Mouse (Mus musculus) C2C12 (cell line): ENCODE data around the gene Sgcg. TPM values are rescaled to one million over a fixed set of nuclear protein-coding genes. Genes with fewer than 3 reads are reported as not detected.
A peak's percentile ranks its signal among the peaks of the same experiment; 100 is the strongest.

Experiments used
- H3K27me3 ChIP-seq: one replicate; pipeline ENCODE4 v1.6.1; 2011; ENCODE audit not compliant: control insufficient read depth, insufficient read depth, insufficient read length
- H3K36me3 ChIP-seq: one replicate; pipeline ENCODE4 v1.6.1; 2011; ENCODE audit not compliant: control insufficient read depth, insufficient read depth
- H3K4me3 ChIP-seq: one replicate; pipeline ENCODE4 v1.5.1; 2011; ENCODE audit warnings: mild to moderate bottlenecking, control low read depth; ENCODE audit not compliant: poor library complexity, insufficient read depth, severe bottlenecking
- H3K79me2 ChIP-seq: one replicate; pipeline ENCODE4 v1.6.1; 2011; ENCODE audit not compliant: control insufficient read depth, insufficient read depth
- H3K79me3 ChIP-seq: one replicate; pipeline ENCODE4 v1.6.1; 2011; ENCODE audit warnings: low read depth, control low read depth
- H3ac ChIP-seq: one replicate; pipeline ENCODE3; 2011; ENCODE audit warnings: low read depth; ENCODE audit not compliant: control insufficient read depth, insufficient read length
- CEBPB ChIP-seq: IDR thresholded peaks from one replicate; pipeline ENCODE4 v1.6.1; 2011; ENCODE audit warnings: low read depth, mild to moderate bottlenecking, control low read depth, moderate library complexity
- CTCF ChIP-seq: IDR thresholded peaks from one replicate; pipeline ENCODE4 v1.5.1; 2011; ENCODE audit not compliant: control insufficient read depth, insufficient read depth, insufficient read length
- FOSL1 ChIP-seq: IDR thresholded peaks from one replicate; pipeline ENCODE4 v1.8.0; 2011; ENCODE audit warnings: mild to moderate bottlenecking, low read length; ENCODE audit not compliant: poor library complexity, insufficient read depth, severe bottlenecking
- MAX ChIP-seq: IDR thresholded peaks from one replicate; pipeline ENCODE4 v1.6.1; 2011; ENCODE audit warnings: mild to moderate bottlenecking, control low read depth
- MYOD1 ChIP-seq: IDR thresholded peaks from one replicate; pipeline ENCODE4 v1.6.1; 2011; ENCODE audit warnings: low read depth; ENCODE audit not compliant: control insufficient read depth, insufficient read length
- MYOG ChIP-seq: IDR thresholded peaks from one replicate; pipeline ENCODE4 v1.6.1; 2011; ENCODE audit not compliant: control insufficient read depth, insufficient read length; ENCODE audit errors: extremely low read depth
- USF1 ChIP-seq: IDR thresholded peaks from one replicate; pipeline ENCODE4 v1.6.1; 2011; ENCODE audit warnings: low read depth, mild to moderate bottlenecking, control low read depth, moderate library complexity
- polyA plus RNA-seq: library from polyadenylated mRNA; unstranded; fragments of >200 nt; fragmentation: generic; extraction: Trizol; gene quantifications from one replicate; pipeline ENCODE4 v1.2.1, GENCODE M21; 2012; ENCODE audit warnings: missing spikeins

The Sgcg gene
- polyA plus RNA-seq, 1 experiment: 2.0 TPM

DNA sequence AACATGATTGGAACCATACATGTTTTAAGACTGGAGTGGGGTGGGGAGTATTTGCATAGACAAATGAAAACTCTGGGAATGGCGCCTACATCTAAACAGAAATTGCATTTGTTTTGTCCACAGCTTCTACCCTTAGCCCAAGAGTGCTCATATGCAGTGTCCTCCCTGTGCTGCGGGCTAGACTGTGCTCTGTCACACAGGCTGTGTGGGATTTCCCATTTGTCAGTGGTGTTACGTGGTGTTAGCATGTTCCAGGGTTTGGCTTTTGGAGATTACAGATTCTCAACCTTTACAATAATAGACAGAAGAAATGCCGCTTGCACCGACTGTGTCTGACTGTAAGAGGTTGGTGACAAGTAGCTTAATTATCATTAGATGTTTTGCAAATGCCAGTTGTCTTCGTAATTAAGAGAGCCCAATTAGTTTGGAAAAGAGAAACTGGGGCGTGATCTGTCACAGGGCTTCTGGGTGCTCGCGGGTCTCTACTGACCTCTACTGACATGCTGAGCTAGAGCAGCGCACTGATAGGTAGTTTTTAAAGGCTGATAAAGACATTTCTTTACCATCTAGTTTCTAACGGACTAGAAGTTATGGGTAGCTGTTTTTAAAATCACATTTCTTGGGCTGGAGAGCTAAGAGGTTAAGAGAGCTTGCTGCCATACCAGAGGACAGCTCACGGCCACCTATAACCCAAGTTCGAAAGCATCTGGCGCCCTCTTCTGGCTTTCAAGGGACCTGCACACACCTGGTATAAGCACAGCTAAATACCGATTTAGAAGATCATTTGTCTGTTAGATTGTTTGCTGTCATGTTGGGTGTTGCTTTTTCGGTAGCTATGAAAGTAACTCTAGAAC is 35.8 kb upstream of the Sgcg start:
- TF ChIP-seq FOSL1: no peak
- no peak for TF ChIP-seq MYOD1
- TF ChIP-seq CEBPB: no peak
- no peak for TF ChIP-seq MAX
- TF ChIP-seq CTCF: peak; percentile 53
- no peak for TF ChIP-seq USF1
- no peak overlapping the region for H3K4me3 ChIP-seq

GRCm38 (mm10) chr14:61290664-61291063 is 32.4 kb upstream of the Sgcg start:
- H3K79me3 ChIP-seq: no peaks in the 10 kb centered on the region
- TF ChIP-seq FOSL1: no peak
- TF ChIP-seq MAX: no peak
- TF ChIP-seq MYOD1: no peak
- TF ChIP-seq USF1: no peak
- no peak for TF ChIP-seq CTCF
- no peak for TF ChIP-seq CEBPB
- TF ChIP-seq MYOG: no peak
- no peaks in the 10 kb centered on the region for H3K27me3 ChIP-seq
- H3K79me2 ChIP-seq: no peaks in the 10 kb centered on the region
- H3K4me3 ChIP-seq: no peak overlapping the region
- H3K36me3 ChIP-seq: no peaks in the 10 kb centered on the region
- no peak overlapping the region for H3ac ChIP-seq

More for the DNA sequence above, 35.8 kb upstream of the Sgcg start:
- Histone ChIP-seq H3K79me2 (no peaks in the 10 kb centered on the region), H3ac (no peak overlapping the region), H3K27me3 (peaks cover 5% of the 10 kb centered on the region), H3K79me3 (no peaks in the 10 kb centered on the region), H3K36me3 (no peaks in the 10 kb centered on the region)

DNA sequence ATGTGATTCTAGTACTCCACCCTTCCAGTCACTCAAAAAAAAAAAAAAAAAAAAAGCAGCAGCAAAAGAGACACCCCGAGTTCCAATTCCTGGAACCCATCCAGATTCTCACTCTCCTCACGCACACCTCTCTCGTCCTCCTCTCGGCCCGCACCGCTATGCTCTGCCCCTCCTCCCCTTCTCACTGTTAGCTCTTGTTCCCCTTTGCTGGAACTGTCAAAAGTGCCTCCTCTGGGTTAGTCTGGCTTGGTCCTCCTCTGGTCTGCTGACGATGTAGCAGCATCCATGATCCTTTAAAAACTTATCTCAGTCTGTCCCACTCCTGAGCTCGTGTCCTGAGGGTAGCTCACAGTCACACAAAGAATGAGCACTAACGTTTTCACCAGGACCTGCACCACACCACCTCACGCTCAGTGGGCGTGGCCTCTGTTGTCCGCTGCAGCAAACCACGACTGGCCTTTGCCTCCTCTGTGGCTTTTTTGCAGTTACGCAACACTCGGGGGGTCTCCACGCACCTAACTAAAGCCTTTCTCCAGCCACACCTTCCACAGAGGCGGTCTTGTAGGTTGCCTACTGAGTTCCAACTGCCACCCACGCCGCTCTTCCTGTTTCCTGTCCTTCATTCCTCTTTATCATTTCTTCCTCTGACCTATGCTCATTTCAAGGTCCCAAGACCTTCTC is 30.5 kb upstream of the Sgcg start:
- Histone ChIP-seq H3ac (no peak overlapping the region), H3K79me3 (no peaks in the 10 kb centered on the region), H3K79me2 (no peaks in the 10 kb centered on the region), H3K4me3 (no peak overlapping the region), H3K27me3 (no peaks in the 10 kb centered on the region), H3K36me3 (no peaks in the 10 kb centered on the region)
- TF ChIP-seq USF1 (no peak), MAX (no peak), CEBPB (no peak), MYOD1 (no peak), FOSL1 (no peak), MYOG (no peak), CTCF (no peak)

- no peak overlapping the region for H3K4me3 ChIP-seq
- TF ChIP-seq CTCF: no peak
- no peak for TF ChIP-seq MAX
- TF ChIP-seq USF1: no peak
- H3K79me2 ChIP-seq: no peaks in the 10 kb centered on the region
- H3ac ChIP-seq: no peak overlapping the region
- peaks cover 11% of the 10 kb centered on the region for H3K27me3 ChIP-seq
- H3K79me3 ChIP-seq: no peaks in the 10 kb centered on the region
- H3K36me3 ChIP-seq: no peaks in the 10 kb centered on the region
Observed at GRCm38 (mm10) chr14:61278676-61279300, 20.5 kb upstream of the Sgcg start.

DNA sequence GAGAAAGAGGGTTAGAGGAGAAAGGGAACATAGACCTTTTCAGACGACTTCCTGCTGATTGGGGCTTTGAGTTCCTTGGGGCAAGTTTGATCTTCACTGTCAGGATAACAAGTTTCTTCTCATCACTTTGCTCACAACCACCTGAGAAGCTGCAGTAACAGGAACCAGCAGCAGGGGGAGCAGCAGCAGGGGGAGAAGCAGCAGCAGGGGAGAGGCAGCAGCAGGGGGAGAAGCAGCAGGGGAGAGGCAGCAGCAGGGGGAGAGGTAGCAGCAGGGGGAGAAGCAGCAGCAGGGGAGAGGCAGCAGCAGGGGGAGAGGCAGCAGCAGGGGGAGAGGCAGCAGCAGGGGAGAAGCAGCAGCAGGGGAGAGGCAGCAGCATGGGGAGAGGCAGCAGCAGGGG is 19.0 kb upstream of the Sgcg start:
- no peaks in the 10 kb centered on the region for H3K79me3 ChIP-seq
- TF ChIP-seq CEBPB (no peak), MAX (no peak), FOSL1 (no peak), MYOD1 (no peak), USF1 (no peak), CTCF (no peak), MYOG (no peak)
- H3ac ChIP-seq: no peak overlapping the region
- no peak overlapping the region for H3K4me3 ChIP-seq
- peaks cover 17% of the 10 kb centered on the region for H3K27me3 ChIP-seq
- no peaks in the 10 kb centered on the region for H3K79me2 ChIP-seq
- no peaks in the 10 kb centered on the region for H3K36me3 ChIP-seq
